Mouse (Mus musculus) lung, embryonic 15.5 days (tissue): Measurements from ENCODE around the gene Oit3. TPM values are rescaled to one million over a fixed set of nuclear protein-coding genes. Genes with fewer than 3 reads are reported as not detected.
A peak's percentile ranks its signal among the peaks of the same experiment; 100 is the strongest.

Experiments used
- ATAC-seq: fragments of 200-750 bp; cut with Nextera tagmentation; 2 replicates; pipeline ENCODE4 v1.8.0; 2017; ENCODE audit warnings: moderate number of reproducible peaks, borderline replicate concordance; ENCODE audit not compliant: low FRiP score, low TSS enrichment; ENCODE audit errors: extremely low read depth
- H3K27ac ChIP-seq: fragments of 300-500 bp; sonication (generic); 2 replicates; pipeline ENCODE4 v1.5.1; 2015; ENCODE audit warnings: moderate library complexity, mild to moderate bottlenecking, inconsistent platforms
- H3K27me3 ChIP-seq: fragments of 300-500 bp; sonication (generic); 2 replicates; pipeline ENCODE4 v1.6.1; 2015; ENCODE audit warnings: inconsistent platforms
- H3K36me3 ChIP-seq: fragments of 300-500 bp; sonication (generic); 2 replicates; pipeline ENCODE4 v1.6.1; 2015; ENCODE audit warnings: inconsistent platforms
- H3K4me1 ChIP-seq: fragments of 300-500 bp; sonication (generic); 2 replicates; pipeline ENCODE4 v1.6.1; 2015; ENCODE audit warnings: inconsistent platforms
- H3K4me2 ChIP-seq: fragments of 300-500 bp; sonication (generic); 2 replicates; pipeline ENCODE4 v1.6.1; 2015; ENCODE audit warnings: inconsistent platforms, mild to moderate bottlenecking, moderate library complexity
- H3K4me3 ChIP-seq: fragments of 300-500 bp; sonication (generic); 2 replicates; pipeline ENCODE4 v1.5.1; 2015; ENCODE audit warnings: mild to moderate bottlenecking, inconsistent platforms
- H3K9ac ChIP-seq: fragments of 300-500 bp; sonication (generic); 2 replicates; pipeline ENCODE4 v1.6.1; 2015; ENCODE audit warnings: inconsistent platforms
- H3K9me3 ChIP-seq: fragments of 300-500 bp; sonication (generic); 2 replicates; pipeline ENCODE4 v1.6.1; 2016; ENCODE audit warnings: inconsistent platforms
- WGBS: fragments of 180-500 bp; shearing (Covaris S2); methylation state at CpG from one replicate; pipeline ENCODE4 v1.1.7; 2015; 5-methylcytosine and 5-hydroxymethylcytosine counted together
- polyA plus RNA-seq: library from polyadenylated mRNA; unstranded; fragments of >200 nt; fragmentation: Nextera tagmentation; extraction: Ambion mirVana; gene quantifications from 2 replicates; pipeline ENCODE4 v1.2.1, GENCODE M21; 2015

Gene Oit3
- polyA plus RNA-seq = 2.1 and 2.7 TPM in 2 replicates

DNA sequence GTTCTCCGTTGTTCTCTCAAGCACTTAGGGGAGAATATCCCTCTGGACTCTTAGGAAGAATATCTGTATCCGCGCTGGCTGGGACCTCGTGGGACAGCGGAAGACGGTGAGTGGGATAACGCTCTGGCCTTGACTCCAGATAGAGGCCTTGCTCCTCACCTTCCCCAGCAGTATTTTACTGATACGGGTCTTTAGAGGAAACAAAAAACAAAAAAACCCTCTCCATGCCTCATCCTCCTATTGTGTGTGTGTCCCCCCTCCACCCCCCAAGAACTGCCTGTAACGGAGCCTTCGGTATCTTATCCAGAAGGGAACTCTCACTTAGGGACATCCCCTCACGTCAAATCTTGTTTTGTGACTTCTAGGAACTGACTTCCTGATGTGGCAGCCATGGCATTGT lies at the start of gene Oit3:
TSS of gene Oit3 (minus strand) at position 44 of the 400 bp plus-strand sequence.
- no peaks in the 10 kb centered on the region for H3K9me3 ChIP-seq
- no peaks in the 10 kb centered on the region for H3K27me3 ChIP-seq
- ATAC-seq = no peak
- WGBS = 67% methylated on average over 11 of the region's 11 CpGs
- H3K36me3 ChIP-seq = no peaks in the 10 kb centered on the region
- H3K4me2 ChIP-seq = no peak within 1 kb of the TSS
- no peak within 1 kb of the TSS for H3K4me3 ChIP-seq
- H3K4me1 ChIP-seq = peaks cover 46% of the 10 kb centered on the region
- H3K27ac ChIP-seq = peak within 1 kb of the TSS; percentile 74
- H3K9ac ChIP-seq = no peak within 1 kb of the TSS

DNA sequence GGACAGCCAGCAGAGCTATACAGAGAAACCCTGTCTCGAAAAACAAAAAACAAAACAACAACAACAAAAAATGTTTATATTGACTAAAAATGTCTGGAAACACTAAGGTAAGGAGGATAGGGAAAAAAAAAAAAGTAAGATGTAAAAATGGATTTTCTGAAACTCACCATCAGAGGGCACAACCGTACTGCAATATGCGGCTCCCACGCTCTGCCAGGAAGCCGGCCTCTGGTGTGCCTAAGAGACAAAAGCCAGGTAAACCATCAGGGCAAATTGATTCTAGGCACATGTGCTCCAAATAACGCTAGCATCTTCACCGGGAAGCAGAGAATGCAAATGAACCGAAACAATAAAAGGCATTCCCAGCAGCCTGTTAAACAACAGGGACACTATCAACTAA lies 49.3 kb upstream of the Oit3 start:
- ATAC-seq = no peak
- Histone ChIP-seq H3K36me3 (0 out of 2 replicates have a peak, but pooled peaks cover 4% of the 10 kb centered on the region), H3K4me1 (0 out of 2 replicates have a peak, but pooled peaks cover 2% of the 10 kb centered on the region), H3K9ac (no peak overlapping the region), H3K4me3 (no peak overlapping the region), H3K27me3 (no peaks in the 10 kb centered on the region), H3K27ac (no peak overlapping the region), H3K4me2 (no peak overlapping the region), H3K9me3 (no peaks in the 10 kb centered on the region)
- 86% methylated on average over 8 of the region's 8 CpGs for WGBS

DNA sequence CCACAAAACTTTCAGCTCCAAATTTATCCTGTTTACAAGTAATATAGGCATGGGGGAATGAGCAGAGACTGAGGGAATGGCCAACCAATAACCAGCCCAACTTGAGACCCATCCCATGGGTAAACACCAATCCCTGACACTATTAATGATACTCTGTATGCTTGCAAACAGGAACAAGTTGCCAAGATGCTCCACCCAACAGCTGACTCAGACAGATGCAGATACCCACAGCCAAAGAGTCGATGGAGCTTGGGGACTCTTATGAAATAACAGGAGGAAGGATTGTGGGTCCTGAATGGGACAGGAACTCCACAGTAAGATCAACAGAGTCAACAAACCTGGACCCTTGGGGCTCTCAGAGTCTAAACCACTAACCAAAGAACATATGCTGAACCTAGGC lies 47.8 kb upstream of the Oit3 start:
- Histone ChIP-seq H3K4me1 (no peaks in the 10 kb centered on the region), H3K36me3 (0 out of 2 replicates have a peak, but pooled peaks cover 4% of the 10 kb centered on the region), H3K4me3 (no peak overlapping the region), H3K27ac (no peak overlapping the region), H3K9me3 (no peaks in the 10 kb centered on the region), H3K4me2 (no peak overlapping the region), H3K9ac (no peak overlapping the region), H3K27me3 (no peaks in the 10 kb centered on the region)
- WGBS = 86% methylated on average over 1 of the region's 1 CpGs
- no peak for ATAC-seq

DNA sequence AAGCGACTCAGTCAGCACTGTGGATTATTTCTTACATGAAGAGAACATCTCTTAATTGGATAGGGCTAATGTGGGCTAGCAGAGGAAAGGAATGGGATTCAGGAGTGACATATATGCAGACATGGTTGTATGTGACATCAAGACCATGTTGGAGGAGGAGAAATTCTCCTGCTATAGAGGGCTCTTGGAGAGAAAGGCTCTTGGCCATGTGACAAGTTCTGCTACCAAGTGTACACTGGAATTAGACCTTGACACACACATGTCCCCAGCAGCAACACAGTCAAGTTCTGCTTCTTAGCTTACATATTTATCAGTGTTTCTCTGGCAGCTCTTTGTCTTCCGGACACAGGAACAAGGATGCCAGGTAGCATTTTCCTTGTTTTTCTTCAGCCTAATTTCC lies 45.8 kb upstream of the Oit3 start:
- H3K4me3 ChIP-seq = no peak overlapping the region
- H3K27ac ChIP-seq = no peak overlapping the region
- H3K9me3 ChIP-seq = no peaks in the 10 kb centered on the region
- 0 out of 2 replicates have a peak, but pooled peaks cover 4% of the 10 kb centered on the region for H3K36me3 ChIP-seq
- H3K4me2 ChIP-seq = no peak overlapping the region
- H3K27me3 ChIP-seq = no peaks in the 10 kb centered on the region
- ATAC-seq = no peak
- no peaks in the 10 kb centered on the region for H3K4me1 ChIP-seq
- WGBS = 73% methylated on average over 2 of the region's 2 CpGs
- H3K9ac ChIP-seq = no peak overlapping the region

DNA sequence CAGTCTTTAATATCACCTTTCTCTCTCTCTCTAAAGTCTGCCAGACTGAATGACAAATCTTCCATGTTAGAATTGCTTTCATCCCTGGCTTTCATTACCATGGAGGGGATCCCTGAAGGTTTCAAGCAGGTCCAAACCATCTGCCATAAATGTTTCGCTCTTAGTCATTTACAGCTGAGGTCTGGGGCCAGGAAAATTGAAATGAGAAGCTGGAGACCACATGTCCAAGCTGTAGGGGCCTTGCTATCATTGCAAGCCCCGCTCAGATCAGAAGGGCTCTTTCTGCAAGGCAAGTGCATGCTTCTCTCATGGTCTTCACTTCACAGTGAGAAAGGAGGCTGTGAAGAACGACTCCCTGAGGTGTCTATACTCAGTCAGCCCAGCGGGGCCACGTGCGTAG lies 42.7 kb upstream of the Oit3 start:
- no peak overlapping the region for H3K27ac ChIP-seq
- H3K27me3 ChIP-seq = no peaks in the 10 kb centered on the region

DNA sequence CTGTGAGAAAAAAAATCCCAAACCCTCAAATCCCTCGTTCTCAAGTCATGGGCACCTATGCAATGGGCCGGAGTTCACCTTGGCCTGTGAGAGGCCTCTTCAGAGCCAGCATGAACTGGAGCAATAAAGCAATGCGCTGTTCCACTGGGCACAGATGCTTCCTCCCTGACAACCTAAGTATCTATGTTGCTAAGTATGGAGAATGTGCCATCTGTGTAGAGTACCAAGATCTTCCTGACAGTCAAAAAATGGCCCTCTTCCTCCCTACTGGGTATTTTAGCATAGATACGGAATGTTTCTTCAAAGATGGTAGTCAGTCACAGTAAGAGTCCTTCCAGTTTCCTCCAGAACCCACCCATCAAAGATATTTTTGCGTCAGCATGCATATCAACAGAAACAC lies 39.8 kb upstream of the Oit3 start:
- no peaks in the 10 kb centered on the region for H3K36me3 ChIP-seq
- no peaks in the 10 kb centered on the region for H3K9me3 ChIP-seq
- no peak overlapping the region for H3K27ac ChIP-seq
- H3K27me3 ChIP-seq = no peaks in the 10 kb centered on the region
- H3K4me1 ChIP-seq = no peaks in the 10 kb centered on the region
- H3K4me2 ChIP-seq = no peak overlapping the region
- H3K9ac ChIP-seq = no peak overlapping the region
- no peak overlapping the region for H3K4me3 ChIP-seq
- ATAC-seq = no peak
- WGBS = 86% methylated on average over 5 of the region's 5 CpGs

More for the DNA sequence above, 42.7 kb upstream of the Oit3 start:
- WGBS = 88% methylated on average over 6 of the region's 6 CpGs
- Histone ChIP-seq H3K9ac (no peak overlapping the region), H3K4me3 (no peak overlapping the region), H3K9me3 (no peaks in the 10 kb centered on the region), H3K36me3 (0 out of 2 replicates have a peak, but pooled peaks cover 4% of the 10 kb centered on the region), H3K4me1 (no peaks in the 10 kb centered on the region), H3K4me2 (no peak overlapping the region)
- ATAC-seq = no peak

DNA sequence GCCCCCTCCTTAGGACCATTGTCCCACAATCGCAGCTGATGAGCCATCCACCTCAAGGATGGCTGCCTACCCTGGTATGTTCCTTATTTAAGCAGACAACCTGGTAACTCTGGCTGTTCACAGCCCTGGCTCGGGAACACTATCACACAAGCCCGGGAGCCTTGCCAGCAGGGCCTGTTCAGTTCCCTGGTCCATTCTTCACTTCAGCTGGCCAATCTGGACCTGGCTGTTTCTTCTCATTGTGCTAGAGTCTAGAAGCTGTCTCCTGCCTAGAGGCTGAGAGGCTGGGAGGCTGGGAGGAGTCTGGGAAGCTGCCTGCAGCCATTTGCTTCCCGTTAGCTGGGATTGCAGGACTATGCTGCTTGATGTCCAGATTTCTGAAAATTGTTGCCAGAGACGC lies 28.9 kb upstream of the Oit3 start:
- ATAC-seq = no peak
- 66% methylated on average over 5 of the region's 5 CpGs for WGBS
- H3K27ac ChIP-seq = no peak overlapping the region

DNA sequence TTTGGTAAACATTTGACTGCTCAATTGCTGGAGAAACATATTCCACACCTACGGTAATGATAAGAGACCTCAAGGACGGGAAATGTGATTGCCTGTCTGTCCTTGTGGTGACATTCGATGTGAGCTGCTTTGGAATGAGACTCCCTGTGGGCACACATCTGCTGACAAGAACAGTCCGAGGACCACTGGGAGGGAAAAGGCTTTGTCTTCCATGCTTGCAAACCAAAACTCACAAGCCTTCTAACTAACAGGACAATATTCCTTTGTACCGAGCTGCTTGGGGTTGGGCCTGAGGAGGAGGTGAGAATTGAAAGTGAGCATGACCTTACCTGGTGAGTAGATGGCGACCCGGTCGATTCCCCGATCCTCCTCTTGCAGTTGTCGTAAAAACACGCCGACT lies 25.7 kb upstream of the Oit3 start:
- ATAC-seq = no peak
- Histone ChIP-seq H3K9me3 (no peaks in the 10 kb centered on the region), H3K9ac (no peak overlapping the region), H3K27me3 (no peaks in the 10 kb centered on the region), H3K27ac (no peak overlapping the region), H3K4me1 (peaks cover 3% of the 10 kb centered on the region; the same call in 1 of the 2 replicates), H3K4me3 (no peak overlapping the region), H3K36me3 (no peaks in the 10 kb centered on the region), H3K4me2 (no peak overlapping the region)
- 80% methylated on average over 12 of the region's 12 CpGs for WGBS

More for the DNA sequence above, 28.9 kb upstream of the Oit3 start:
- Histone ChIP-seq H3K27me3 (no peaks in the 10 kb centered on the region), H3K4me3 (no peak overlapping the region), H3K4me2 (no peak overlapping the region), H3K9me3 (no peaks in the 10 kb centered on the region), H3K36me3 (no peaks in the 10 kb centered on the region), H3K9ac (no peak overlapping the region), H3K4me1 (no peaks in the 10 kb centered on the region)

DNA sequence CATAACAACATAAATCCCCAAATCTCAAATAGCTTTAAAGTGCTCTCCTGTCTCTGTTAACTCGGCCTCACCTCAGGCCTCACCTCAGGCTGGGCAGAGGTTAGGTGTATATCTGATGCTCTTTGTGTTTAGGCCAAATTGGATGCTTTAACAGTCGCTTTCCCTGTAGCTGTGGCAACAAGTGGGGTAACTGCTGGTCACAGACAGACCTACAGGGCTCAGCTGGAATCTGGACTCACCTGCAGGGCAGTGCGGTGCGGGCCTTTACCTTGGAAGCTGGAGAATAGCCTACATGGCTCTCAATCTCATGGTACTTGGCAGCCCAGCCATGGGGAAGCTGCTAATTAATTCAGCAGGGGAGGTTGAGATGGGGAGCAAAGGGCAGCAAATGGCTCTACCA lies 25.0 kb upstream of the Oit3 start:
- ATAC-seq = no peak
- Histone ChIP-seq H3K27ac (no peak overlapping the region), H3K4me1 (peaks cover 5% of the 10 kb centered on the region; the same call in 1 of the 2 replicates), H3K9ac (no peak overlapping the region), H3K27me3 (no peaks in the 10 kb centered on the region), H3K4me3 (no peak overlapping the region), H3K4me2 (no peak overlapping the region), H3K9me3 (no peaks in the 10 kb centered on the region), H3K36me3 (no peaks in the 10 kb centered on the region)
- WGBS = 91% methylated on average over 4 of the region's 4 CpGs

DNA sequence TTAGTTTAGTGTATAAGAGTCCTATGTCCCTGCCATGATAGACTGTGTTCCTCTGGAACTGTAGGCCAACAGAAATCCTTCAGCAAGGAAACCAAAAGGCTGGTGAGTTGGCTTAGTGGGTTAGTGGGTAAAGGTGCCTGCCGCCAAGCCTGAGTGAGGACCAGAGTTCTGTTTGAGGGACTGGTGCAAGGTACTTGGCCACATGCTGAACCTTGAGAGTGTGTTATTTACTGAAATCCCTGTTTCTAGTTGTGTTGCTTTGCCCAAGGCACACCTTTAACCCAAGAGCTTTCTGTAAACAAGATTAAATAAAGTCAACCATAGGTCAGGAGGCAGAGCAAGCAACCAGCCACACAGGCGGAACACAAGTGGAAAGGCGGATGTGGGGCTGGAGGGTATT lies 24.0 kb upstream of the Oit3 start:
- ATAC-seq = no peak
- no peak overlapping the region for H3K4me2 ChIP-seq
- no peaks in the 10 kb centered on the region for H3K36me3 ChIP-seq
- no peaks in the 10 kb centered on the region for H3K27me3 ChIP-seq
- no peak overlapping the region for H3K4me3 ChIP-seq
- 70% methylated on average over 3 of the region's 3 CpGs for WGBS
- no peaks in the 10 kb centered on the region for H3K9me3 ChIP-seq
- no peak overlapping the region for H3K27ac ChIP-seq
- H3K4me1 ChIP-seq = peaks cover 5% of the 10 kb centered on the region; the same call in 1 of the 2 replicates
- no peak overlapping the region for H3K9ac ChIP-seq

DNA sequence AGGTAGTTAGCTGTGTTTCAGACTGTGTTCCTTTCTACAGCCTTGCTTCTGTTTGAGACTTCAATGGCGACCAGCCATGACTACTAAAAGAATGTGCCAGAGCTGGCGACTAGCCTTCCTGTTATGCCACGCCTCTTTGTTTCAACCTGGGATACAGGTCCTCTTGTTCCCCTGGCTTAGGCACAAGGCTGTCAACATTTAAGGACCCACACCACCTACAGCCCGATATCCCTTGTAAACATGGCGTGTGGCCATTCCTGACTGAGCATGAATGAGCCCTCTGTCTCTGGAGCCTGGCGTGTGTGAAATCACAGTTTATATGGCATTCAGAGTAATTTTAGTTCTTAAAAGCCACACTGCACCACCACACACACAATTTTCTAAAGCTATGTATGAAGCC lies 20.7 kb upstream of the Oit3 start:
- no peak overlapping the region for H3K9ac ChIP-seq
- no peak overlapping the region for H3K27ac ChIP-seq
- peaks cover 5% of the 10 kb centered on the region; the same call in 1 of the 2 replicates for H3K4me1 ChIP-seq
- WGBS = 73% methylated on average over 6 of the region's 6 CpGs
- no peak overlapping the region for H3K4me2 ChIP-seq
- no peaks in the 10 kb centered on the region for H3K27me3 ChIP-seq
- H3K4me3 ChIP-seq = no peak overlapping the region
- ATAC-seq = no peak
- H3K9me3 ChIP-seq = no peaks in the 10 kb centered on the region
- H3K36me3 ChIP-seq = no peaks in the 10 kb centered on the region

DNA sequence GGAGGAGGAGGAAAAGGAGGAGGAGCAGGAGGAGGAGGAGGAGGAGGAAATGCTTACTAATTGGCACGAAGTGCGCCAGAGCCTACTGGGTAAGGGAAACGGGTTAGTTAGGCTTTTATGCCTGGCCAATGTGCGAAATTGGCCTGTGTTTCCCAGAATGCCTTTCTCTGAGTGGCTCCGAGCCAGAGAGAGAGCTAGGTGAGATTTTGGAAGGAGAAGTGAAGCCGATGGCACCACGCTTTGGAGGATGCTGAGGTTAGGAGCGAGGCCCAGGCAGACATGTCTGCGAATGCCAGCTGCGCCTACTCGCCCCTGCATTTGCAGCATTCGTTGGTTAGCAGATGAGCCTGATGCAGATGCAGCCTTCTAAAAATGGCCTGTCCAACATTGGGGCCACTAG lies 18.2 kb upstream of the Oit3 start:
- no peak overlapping the region for H3K4me3 ChIP-seq
- H3K27me3 ChIP-seq = no peaks in the 10 kb centered on the region
- no peak overlapping the region for H3K4me2 ChIP-seq
- no peaks in the 10 kb centered on the region for H3K9me3 ChIP-seq
- no peak for ATAC-seq
- 87% methylated on average over 12 of the region's 12 CpGs for WGBS
- H3K27ac ChIP-seq = no peak overlapping the region
- H3K9ac ChIP-seq = no peak overlapping the region
- H3K4me1 ChIP-seq = peaks cover 5% of the 10 kb centered on the region; the same call in 1 of the 2 replicates
- no peaks in the 10 kb centered on the region for H3K36me3 ChIP-seq

DNA sequence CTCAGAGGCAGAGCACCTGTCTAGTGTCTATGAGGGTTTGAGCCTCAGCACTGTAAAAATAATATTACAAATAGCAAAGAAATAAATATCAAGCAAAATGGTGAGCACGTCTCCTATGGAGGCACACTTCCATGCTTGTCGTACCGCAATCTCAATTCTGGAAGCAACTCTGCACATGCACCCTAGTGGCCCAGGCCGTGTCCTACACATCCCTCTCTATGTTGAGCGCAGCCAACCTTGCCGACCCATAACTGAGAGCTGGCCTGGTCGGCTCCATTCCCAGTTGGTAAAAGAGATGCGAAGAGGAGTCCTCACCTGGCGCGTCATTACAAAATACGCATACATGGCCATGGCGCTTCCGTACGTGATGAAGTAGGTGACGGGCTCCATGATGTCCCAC lies 13.1 kb upstream of the Oit3 start:
- Histone ChIP-seq H3K4me1 (peaks cover 7% of the 10 kb centered on the region; the same call in 1 of the 2 replicates), H3K27ac (no peak overlapping the region), H3K9ac (no peak overlapping the region), H3K27me3 (no peaks in the 10 kb centered on the region), H3K4me2 (no peak overlapping the region), H3K4me3 (no peak overlapping the region), H3K9me3 (no peaks in the 10 kb centered on the region), H3K36me3 (no peaks in the 10 kb centered on the region)
- 93% methylated on average over 15 of the region's 15 CpGs for WGBS
- no peak for ATAC-seq
